Mouse (Mus musculus): ENCODE measurements around the gene Sox6. TPM values are rescaled to one million over a fixed set of nuclear protein-coding genes. Genes with fewer than 3 reads are reported as not detected.

Sox6 gene
- polyA plus RNA-seq, 1 experiment from 2014 or later = 39.1 TPM

DNA sequence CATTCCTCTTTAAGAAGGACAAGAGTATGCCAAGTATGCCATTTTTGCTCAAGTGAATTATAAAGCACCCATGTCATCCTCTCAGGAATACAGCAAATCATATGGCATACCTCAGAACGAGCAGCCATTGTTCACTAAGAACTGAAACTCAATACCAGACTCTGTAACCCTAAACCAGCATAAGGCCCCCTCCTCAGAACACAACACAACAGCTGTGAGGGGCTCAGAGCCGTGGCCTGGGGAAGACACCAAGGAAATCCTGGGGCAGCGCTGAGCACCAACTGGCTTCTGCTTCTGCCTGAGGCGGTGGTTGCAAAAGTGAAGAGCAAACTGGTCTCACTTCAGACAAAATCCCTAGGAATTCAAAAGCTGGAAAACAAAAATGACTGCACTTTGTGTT lies 208.8 kb downstream of the Sox6 start:
- 60% methylated on average over 4 of the region's 4 CpGs for WGBS
- Histone ChIP-seq H3K9me3 (ENCODE audit: control insufficient read depth, low read length) (no peaks in the 10 kb centered on the region), H3K36me3 (ENCODE audit: control insufficient read depth, insufficient read depth, low read length) (no peaks in the 10 kb centered on the region), H3K9ac (ENCODE audit: low read length) (no peak overlapping the region), H3K4me2 (ENCODE audit: low read length) (no peak overlapping the region), H3K4me3 (ENCODE audit: control insufficient read depth in 1 of 2, insufficient read depth in 1 of 2, low read depth in 1 of 2, low read length in 2 of 2) (no peak overlapping the region), H3K27ac (replicated peaks in 1 of 2; ENCODE audit: control insufficient read depth in 1 of 2, insufficient read depth in 1 of 2, low read depth in 2 of 2, low read length in 2 of 2) (no peak overlapping the region), H3K27me3 (ENCODE audit: control insufficient read depth, insufficient read depth, low read length) (no peaks in the 10 kb centered on the region), H3K4me1 (ENCODE audit: control insufficient read depth in 2 of 2, insufficient read depth in 2 of 2, low read length in 2 of 2) (peaks cover 22 to 62% of the 10 kb centered on the region in 2 experiments)
- ATAC-seq (ENCODE audit: insufficient number of reproducible peaks, insufficient read depth, low FRiP score, low read depth) = no peak

DNA sequence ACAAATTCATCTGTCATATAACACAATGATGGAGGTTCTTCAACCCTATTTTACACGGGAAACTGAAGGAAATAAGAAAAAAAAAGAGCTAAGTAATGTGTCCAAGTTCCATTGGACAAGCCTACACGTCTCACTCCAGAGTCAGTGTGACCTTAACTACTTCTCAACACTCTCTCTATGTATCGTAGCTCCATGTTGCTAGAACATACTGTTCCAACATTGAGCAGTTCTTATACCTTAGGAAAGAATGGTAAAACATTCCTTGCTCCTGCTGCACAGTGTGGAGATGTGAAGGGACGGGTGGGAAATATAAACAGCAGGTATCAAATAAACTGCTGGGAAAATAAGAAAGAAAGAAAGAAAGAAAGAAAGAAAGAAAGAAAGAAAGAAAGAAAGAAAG lies 209.3 kb downstream of the Sox6 start:
- H3K9ac ChIP-seq (ENCODE audit: low read length) = no peak overlapping the region
- no peaks in the 10 kb centered on the region for H3K27me3 ChIP-seq (ENCODE audit: control insufficient read depth, insufficient read depth, low read length)
- 75% methylated on average over 4 of the region's 4 CpGs for WGBS
- H3K4me2 ChIP-seq (ENCODE audit: low read length) = no peak overlapping the region
- peaks cover 26 to 67% of the 10 kb centered on the region in 2 experiments for H3K4me1 ChIP-seq (ENCODE audit: control insufficient read depth in 2 of 2, insufficient read depth in 2 of 2, low read length in 2 of 2)
- no peak for ATAC-seq (ENCODE audit: insufficient number of reproducible peaks, insufficient read depth, low FRiP score, low read depth)
- H3K36me3 ChIP-seq (ENCODE audit: control insufficient read depth, insufficient read depth, low read length) = no peaks in the 10 kb centered on the region
- H3K9me3 ChIP-seq (ENCODE audit: control insufficient read depth, low read length) = no peaks in the 10 kb centered on the region
- no peak overlapping the region for H3K4me3 ChIP-seq (ENCODE audit: control insufficient read depth in 1 of 2, insufficient read depth in 1 of 2, low read depth in 1 of 2, low read length in 2 of 2)
- no peak overlapping the region for H3K27ac ChIP-seq (replicated peaks in 1 of 2; ENCODE audit: control insufficient read depth in 1 of 2, insufficient read depth in 1 of 2, low read depth in 2 of 2, low read length in 2 of 2)

DNA sequence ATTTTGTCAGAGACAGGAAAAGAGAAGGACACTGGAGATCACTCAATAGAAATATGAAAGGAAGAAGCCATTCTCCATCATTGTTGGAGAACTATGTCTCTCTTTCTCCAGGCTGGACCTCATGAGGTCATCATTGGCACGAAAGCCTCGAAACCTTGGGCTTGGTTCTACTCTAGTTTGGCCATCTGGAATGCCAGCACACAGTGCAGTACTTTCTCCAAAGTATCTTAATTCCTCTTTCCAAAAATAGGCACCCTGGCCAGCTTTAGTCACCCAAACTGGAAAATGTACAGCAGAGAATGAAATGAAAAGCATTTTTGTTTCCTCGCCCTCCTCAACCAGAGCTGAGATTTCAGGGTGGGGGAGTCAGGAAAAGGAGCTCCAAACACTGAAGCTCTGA lies 213.3 kb downstream of the Sox6 start:
- Histone ChIP-seq H3K4me2 (ENCODE audit: low read length) (no peak overlapping the region), H3K4me1 (ENCODE audit: control insufficient read depth in 2 of 2, insufficient read depth in 2 of 2, low read length in 2 of 2) (peaks cover 19 to 45% of the 10 kb centered on the region in 2 experiments), H3K27me3 (ENCODE audit: control insufficient read depth, insufficient read depth, low read length) (no peaks in the 10 kb centered on the region), H3K27ac (replicated peaks in 1 of 2; ENCODE audit: control insufficient read depth in 1 of 2, insufficient read depth in 1 of 2, low read depth in 2 of 2, low read length in 2 of 2) (peak overlapping the region; percentile 56 to 58), H3K36me3 (ENCODE audit: control insufficient read depth, insufficient read depth, low read length) (no peaks in the 10 kb centered on the region), H3K9ac (ENCODE audit: low read length) (no peak overlapping the region), H3K9me3 (ENCODE audit: control insufficient read depth, low read length) (no peaks in the 10 kb centered on the region), H3K4me3 (ENCODE audit: control insufficient read depth in 1 of 2, insufficient read depth in 1 of 2, low read depth in 1 of 2, low read length in 2 of 2) (no peak overlapping the region)
- 41% methylated on average over 3 of the region's 3 CpGs for WGBS
- ATAC-seq (ENCODE audit: insufficient number of reproducible peaks, insufficient read depth, low FRiP score, low read depth) = no peak

DNA sequence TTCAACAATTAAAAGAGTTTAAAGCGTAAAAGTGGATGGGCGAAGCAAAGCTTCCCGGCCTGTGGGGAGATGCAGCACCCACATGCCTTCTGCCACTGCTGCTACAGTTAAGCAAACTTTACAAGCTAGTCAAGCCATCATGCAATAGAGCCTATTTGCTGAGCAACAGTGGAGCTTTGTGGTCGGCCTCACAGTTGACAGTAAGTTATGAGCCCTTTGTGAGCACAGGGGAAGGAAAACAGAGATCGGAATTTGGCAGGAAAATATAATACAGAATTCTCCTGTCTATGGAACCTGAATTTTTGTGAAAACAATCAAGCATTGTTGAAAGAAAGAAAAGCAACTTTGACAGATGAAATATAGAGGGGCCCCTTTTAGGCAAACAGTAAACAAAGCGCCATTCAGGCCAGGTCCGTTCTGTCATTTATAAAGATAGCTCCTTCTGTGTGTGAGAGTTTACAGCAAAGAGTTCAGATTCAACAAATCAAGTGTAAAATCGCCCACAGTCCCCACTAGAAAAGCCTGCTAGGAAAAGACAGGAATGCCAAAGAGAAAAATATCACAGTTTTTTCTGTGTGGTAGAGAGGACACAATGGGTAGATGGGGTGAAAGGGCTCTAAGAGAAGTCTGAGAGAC lies 213.9 kb downstream of the Sox6 start:
- Histone ChIP-seq H3K9me3 (ENCODE audit: control insufficient read depth, low read length) (no peaks in the 10 kb centered on the region), H3K27ac (replicated peaks in 1 of 2; ENCODE audit: control insufficient read depth in 1 of 2, insufficient read depth in 1 of 2, low read depth in 2 of 2, low read length in 2 of 2) (peak overlapping the region; percentile 53 to 56; a peak in 3 of 4 replicates), H3K27me3 (ENCODE audit: control insufficient read depth, insufficient read depth, low read length) (no peaks in the 10 kb centered on the region), H3K4me1 (ENCODE audit: control insufficient read depth in 2 of 2, insufficient read depth in 2 of 2, low read length in 2 of 2) (peaks cover 15 to 40% of the 10 kb centered on the region in 2 experiments), H3K9ac (ENCODE audit: low read length) (no peak overlapping the region), H3K4me2 (ENCODE audit: low read length) (no peak overlapping the region), H3K4me3 (ENCODE audit: control insufficient read depth in 1 of 2, insufficient read depth in 1 of 2, low read depth in 1 of 2, low read length in 2 of 2) (no peak overlapping the region), H3K36me3 (ENCODE audit: control insufficient read depth, insufficient read depth, low read length) (no peaks in the 10 kb centered on the region)
- WGBS = 65% methylated on average over 8 of the region's 8 CpGs
- no peak for ATAC-seq (ENCODE audit: insufficient number of reproducible peaks, insufficient read depth, low FRiP score, low read depth)

DNA sequence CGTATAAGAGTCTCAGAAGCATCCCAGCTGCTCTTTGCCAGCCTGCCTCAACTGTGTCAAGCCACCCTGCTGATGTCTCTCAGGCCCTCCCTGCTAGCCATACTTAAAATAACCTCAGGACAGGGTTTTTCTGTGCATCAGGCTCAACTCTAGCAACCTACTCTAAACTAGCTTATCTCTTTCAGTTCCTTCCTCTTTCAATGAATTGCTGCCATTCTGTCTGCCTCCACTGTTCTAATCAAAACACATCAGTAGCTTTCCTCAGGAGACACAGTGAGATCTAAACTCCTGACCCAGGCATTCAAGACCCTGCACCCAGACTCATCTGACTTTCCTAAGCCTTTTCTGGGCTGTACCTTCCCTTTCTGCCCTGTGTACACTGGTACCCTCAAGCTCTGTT lies 219.5 kb downstream of the Sox6 start:
- Histone ChIP-seq H3K4me1 (ENCODE audit: control insufficient read depth in 2 of 2, insufficient read depth in 2 of 2, low read length in 2 of 2) (peaks cover 3 to 7% of the 10 kb centered on the region in 2 experiments; a peak in 3 of 4 replicates), H3K27ac (replicated peaks in 1 of 2; ENCODE audit: control insufficient read depth in 1 of 2, insufficient read depth in 1 of 2, low read depth in 2 of 2, low read length in 2 of 2) (peak overlapping the region; percentile 2 to 50; a peak in 3 of 4 replicates), H3K4me3 (ENCODE audit: control insufficient read depth in 1 of 2, insufficient read depth in 1 of 2, low read depth in 1 of 2, low read length in 2 of 2) (no peak overlapping the region), H3K9me3 (ENCODE audit: control insufficient read depth, low read length) (no peaks in the 10 kb centered on the region), H3K27me3 (ENCODE audit: control insufficient read depth, insufficient read depth, low read length) (no peaks in the 10 kb centered on the region), H3K36me3 (ENCODE audit: control insufficient read depth, insufficient read depth, low read length) (no peaks in the 10 kb centered on the region), H3K9ac (ENCODE audit: low read length) (no peak overlapping the region), H3K4me2 (ENCODE audit: low read length) (no peak overlapping the region)
- whole genome bisulfite sequencing = 10% methylated on average over 1 of the region's 1 CpGs
- no peak for ATAC-seq (ENCODE audit: insufficient number of reproducible peaks, insufficient read depth, low FRiP score, low read depth)

DNA sequence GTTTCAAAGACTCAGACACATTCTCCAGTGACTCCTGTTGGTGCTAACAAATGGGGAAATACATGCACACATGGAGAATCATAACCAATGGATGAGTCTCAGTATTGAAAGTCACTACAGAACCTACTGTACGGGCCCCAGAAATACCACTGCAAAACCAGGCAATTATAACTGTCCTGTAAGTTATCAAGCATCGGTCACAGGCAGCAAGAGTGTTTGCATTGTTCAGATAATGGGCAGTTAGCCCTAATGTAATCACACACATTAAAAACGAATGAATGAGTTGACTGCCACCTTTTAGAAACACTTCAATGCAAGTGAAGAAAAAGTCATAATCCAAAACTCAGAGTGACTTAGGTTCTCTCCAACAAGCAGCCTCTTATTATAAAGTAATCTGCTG lies 235.3 kb downstream of the Sox6 start:
- no peaks in the 10 kb centered on the region for H3K27me3 ChIP-seq (ENCODE audit: control insufficient read depth, insufficient read depth, low read length)
- no peak overlapping the region for H3K9ac ChIP-seq (ENCODE audit: low read length)
- no peak for ATAC-seq (ENCODE audit: insufficient number of reproducible peaks, insufficient read depth, low FRiP score, low read depth)
- no peak overlapping the region for H3K27ac ChIP-seq (replicated peaks in 1 of 2; ENCODE audit: control insufficient read depth in 1 of 2, insufficient read depth in 1 of 2, low read depth in 2 of 2, low read length in 2 of 2)
- H3K4me1 ChIP-seq (ENCODE audit: control insufficient read depth in 2 of 2, insufficient read depth in 2 of 2, low read length in 2 of 2) = peaks cover 2 to 7% of the 10 kb centered on the region in 2 experiments; a peak in 1 of 4 replicates
- H3K4me2 ChIP-seq (ENCODE audit: low read length) = no peak overlapping the region
- no peaks in the 10 kb centered on the region for H3K9me3 ChIP-seq (ENCODE audit: control insufficient read depth, low read length)
- H3K36me3 ChIP-seq (ENCODE audit: control insufficient read depth, insufficient read depth, low read length) = peaks cover 4% of the 10 kb centered on the region; the same call in 1 of the 2 replicates
- WGBS = 25% methylated on average over 3 of the region's 3 CpGs
- no peak overlapping the region for H3K4me3 ChIP-seq (ENCODE audit: control insufficient read depth in 1 of 2, insufficient read depth in 1 of 2, low read depth in 1 of 2, low read length in 2 of 2)

DNA sequence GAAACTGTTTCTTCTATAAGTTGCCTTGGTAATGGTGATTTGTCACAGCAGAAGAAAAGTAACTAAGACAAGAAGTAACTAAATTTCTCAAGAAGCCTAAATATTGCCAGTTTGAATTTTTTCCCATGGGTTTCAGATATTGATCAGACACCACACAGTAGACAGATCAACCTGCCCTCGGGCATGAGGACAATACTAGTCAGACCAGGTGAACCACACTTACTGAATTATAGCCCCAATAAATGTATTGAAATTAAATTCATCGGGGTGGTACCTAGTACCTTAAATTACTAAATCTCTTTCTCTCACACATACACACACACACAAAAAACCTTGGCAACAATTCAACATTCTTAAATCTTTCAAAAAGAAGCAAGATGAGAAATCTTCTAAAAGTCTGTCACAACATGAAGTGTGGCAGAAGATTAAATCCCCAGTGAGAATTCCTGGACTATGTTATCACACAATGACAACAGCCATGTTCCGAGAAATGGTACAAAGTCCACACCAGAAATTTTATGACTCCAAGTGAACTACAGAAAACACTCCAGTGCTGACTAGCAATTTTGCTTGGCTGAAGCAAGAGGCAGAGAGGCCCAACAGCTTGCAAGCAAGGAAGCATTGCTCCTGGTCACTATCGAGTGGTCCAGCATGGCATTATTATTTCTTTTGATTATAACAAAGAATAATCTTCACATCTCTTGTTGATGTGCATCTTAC lies 244.3 kb downstream of the Sox6 start:
- no peak overlapping the region for H3K4me2 ChIP-seq (ENCODE audit: low read length)
- WGBS = 81% methylated on average over 4 of the region's 4 CpGs
- no peaks in the 10 kb centered on the region for H3K27me3 ChIP-seq (ENCODE audit: control insufficient read depth, insufficient read depth, low read length)
- H3K4me1 ChIP-seq (ENCODE audit: control insufficient read depth in 2 of 2, insufficient read depth in 2 of 2, low read length in 2 of 2) = peaks cover 0 to 3% of the 10 kb centered on the region in 2 experiments; a peak in 1 of 4 replicates
- H3K4me3 ChIP-seq (ENCODE audit: control insufficient read depth in 1 of 2, insufficient read depth in 1 of 2, low read depth in 1 of 2, low read length in 2 of 2) = no peak overlapping the region
- no peak overlapping the region for H3K27ac ChIP-seq (replicated peaks in 1 of 2; ENCODE audit: control insufficient read depth in 1 of 2, insufficient read depth in 1 of 2, low read depth in 2 of 2, low read length in 2 of 2)
- H3K36me3 ChIP-seq (ENCODE audit: control insufficient read depth, insufficient read depth, low read length) = no peaks in the 10 kb centered on the region
- H3K9ac ChIP-seq (ENCODE audit: low read length) = no peak overlapping the region
- ATAC-seq (ENCODE audit: insufficient number of reproducible peaks, insufficient read depth, low FRiP score, low read depth) = no peak
- H3K9me3 ChIP-seq (ENCODE audit: control insufficient read depth, low read length) = no peaks in the 10 kb centered on the region
